Mouse (Mus musculus) thymus, adult 2 months (tissue): ENCODE data around the gene Pcnp. TPM values are rescaled to one million over a fixed set of nuclear protein-coding genes. Genes with fewer than 3 reads are reported as not detected.
"Not testable (repeated sequence)": the region's sequence is repeated elsewhere in the genome, so short reads cannot be mapped to it uniquely, and the experiment has no call there.

Experiments used
- DNase-seq: peaks from one replicate; pipeline ENCODE4 v3.0.0; 2021
- H3K27ac ChIP-seq: fragments of 200-500 bp; 2 replicates; pipeline ENCODE4 v1.5.1; 2012; ENCODE audit warnings: low read length, control low read depth; ENCODE audit not compliant: control insufficient read depth, insufficient read depth
- H3K27me3 ChIP-seq: fragments of 200-500 bp; 2 replicates; pipeline ENCODE4 v1.6.1; 2012; ENCODE audit warnings: mild to moderate bottlenecking, low read length, moderate library complexity, mixed read lengths; ENCODE audit not compliant: control insufficient read depth, insufficient read depth
- H3K36me3 ChIP-seq: fragments of 200-500 bp; 2 replicates; pipeline ENCODE4 v1.6.1; 2012; ENCODE audit warnings: mild to moderate bottlenecking, low read length, moderate library complexity; ENCODE audit not compliant: control insufficient read depth, insufficient read depth
- H3K4me1 ChIP-seq: fragments of 200-500 bp; replicated peaks from 2 replicates; pipeline ENCODE4 v1.6.1; 2012; ENCODE audit warnings: low read length; ENCODE audit not compliant: control insufficient read depth, insufficient read depth
- H3K4me3 ChIP-seq: fragments of 200-500 bp; 2 replicates; pipeline ENCODE4 v1.5.1; 2012; ENCODE audit warnings: mild to moderate bottlenecking, low read length, control low read depth, moderate library complexity; ENCODE audit not compliant: control insufficient read depth, insufficient read depth
- CTCF ChIP-seq: fragments of 200-500 bp; IDR thresholded peaks from 2 replicates; pipeline ENCODE4 v1.5.1; 2012; ENCODE audit warnings: mild to moderate bottlenecking, control low read depth, low read length, moderate library complexity, borderline replicate concordance; ENCODE audit not compliant: control insufficient read depth, poor library complexity, insufficient read depth; ENCODE audit errors: extremely low read depth
- POLR2A ChIP-seq: fragments of 200-500 bp; IDR thresholded peaks from 2 replicates; pipeline ENCODE4 v1.6.1; 2012; ENCODE audit warnings: mild to moderate bottlenecking, low read length, control low read depth, moderate library complexity; ENCODE audit not compliant: control insufficient read depth, poor library complexity, insufficient read depth; ENCODE audit errors: extremely low read depth
- WGBS: fragments of 180-500 bp; shearing (Covaris S2); methylation state at CpG from one replicate; pipeline ENCODE4 v1.1.7; 2018; 5-methylcytosine and 5-hydroxymethylcytosine counted together
- polyA plus RNA-seq: library from polyadenylated mRNA; depleted of rRNA; stranded (reverse); fragments of >200 nt; gene quantifications from 2 replicates; pipeline ENCODE4 v1.2.3, GENCODE M21; 2012; rRNA removed

The Pcnp gene
- polyA plus RNA-seq, 1 experiment, result 18.9 TPM

- Histone ChIP-seq H3K27ac (no peak overlapping the region), H3K4me3 (no peak overlapping the region), H3K27me3 (no peaks in the 10 kb centered on the region), H3K4me1 (0 out of 2 replicates have a peak, but pooled peaks cover 2% of the 10 kb centered on the region), H3K36me3 (peaks cover 8% of the 10 kb centered on the region)
- DNase-seq, result peak; percentile 49
- 68% methylated on average over 4 of the region's 4 CpGs for WGBS
- TF ChIP-seq CTCF, result no peak
- no peak for TF ChIP-seq POLR2A
Observed at GRCm38 (mm10) chr16:55964126-55964949, 65.2 kb downstream of the Pcnp start.

GRCm38 (mm10) chr16:55963068-55963467 is 66.5 kb downstream of the Pcnp start:
- not testable (repeated sequence) for DNase-seq, H3K27ac ChIP-seq, H3K4me3 ChIP-seq, H3K4me1 ChIP-seq, H3K36me3 ChIP-seq, H3K27me3 ChIP-seq
- 89% methylated on average over 6 of the region's 11 CpGs for WGBS

Other genes with a start within 250 kb of the Pcnp start
- gene Nfkbiz, start 190.8 kb downstream of the Pcnp start, polyA plus RNA-seq, result 21.1 and 21.3 TPM in 2 replicates
- 5.2 and 6.0 TPM in 2 replicates for gene Nxpe3, start 134.5 kb downstream of the Pcnp start, polyA plus RNA-seq
- gene Cep97, start 94.9 kb downstream of the Pcnp start, polyA plus RNA-seq, result 17.4 and 19.3 TPM in 2 replicates
- gene Rpl24, start 63.5 kb downstream of the Pcnp start, polyA plus RNA-seq, result 151 and 184 TPM in 2 replicates
- gene Zbtb11, start 55.9 kb downstream of the Pcnp start, polyA plus RNA-seq, result 6.1 and 7.1 TPM in 2 replicates
- gene Trmt10c, start 8.1 kb upstream of the Pcnp start, polyA plus RNA-seq, result 6.5 and 6.8 TPM in 2 replicates
- gene Senp7, start 18.6 kb upstream of the Pcnp start, polyA plus RNA-seq, result 11.2 and 14.1 TPM in 2 replicates
- gene Impg2, start 174.6 kb upstream of the Pcnp start, polyA plus RNA-seq, result 0.24 and 0.28 TPM in 2 replicates